ENCODE assay signal across 9 mouse cellular contexts in the genomic region with DNA sequence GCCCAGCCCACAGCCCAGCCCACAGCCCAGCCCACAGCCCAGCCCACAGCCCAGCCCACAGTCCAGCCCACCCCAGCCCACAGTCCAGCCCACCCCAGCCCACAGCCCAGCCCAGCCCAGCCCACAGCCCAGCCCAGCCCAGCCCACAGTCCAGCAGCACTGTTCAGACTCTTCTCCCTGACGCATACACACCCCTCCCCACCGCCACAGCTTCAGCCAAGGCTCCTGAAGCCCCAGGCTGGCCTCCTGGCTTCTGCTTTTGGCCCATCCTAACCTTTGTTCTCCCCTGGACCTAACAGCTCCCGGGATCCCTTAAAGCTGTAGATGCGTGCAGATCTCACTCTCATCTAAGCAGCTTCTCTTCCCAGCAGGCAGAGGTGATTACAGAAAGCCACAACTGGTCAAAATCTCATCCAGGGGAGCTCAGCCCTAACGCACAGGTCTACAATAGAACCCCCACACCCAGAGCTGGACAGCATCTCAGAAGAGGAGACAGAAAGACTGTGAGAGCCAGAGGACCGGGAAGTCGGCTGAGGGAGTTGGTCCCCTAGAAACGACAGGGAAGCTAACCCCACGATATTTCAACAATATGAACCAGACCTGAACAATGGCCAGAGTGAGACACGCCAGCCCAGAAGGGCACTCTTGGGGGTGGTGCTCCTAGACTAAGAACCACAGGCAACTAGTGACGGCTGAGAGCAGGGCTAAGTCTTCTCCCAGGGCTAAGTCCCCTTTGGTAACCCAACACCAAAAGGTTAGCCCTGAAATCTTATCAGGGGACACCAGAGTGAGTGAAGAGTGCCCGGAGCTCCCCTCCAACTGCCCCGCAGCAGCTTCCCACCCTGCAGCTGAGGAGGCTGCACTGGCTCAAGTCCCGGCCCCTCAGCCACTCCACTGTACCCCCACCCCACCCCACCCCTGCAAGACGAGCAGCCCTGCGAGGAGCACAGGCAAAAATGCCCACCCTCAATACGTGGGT. TPM values are rescaled to one million over a fixed set of nuclear protein-coding genes. Genes with fewer than 3 reads are reported as not detected.
DNase-seq lines count a peak whose midpoint lies in the region; ATAC-seq and TF ChIP-seq lines count a peak whose summit lies in the region.
"Had no signal": no experiment of that assay in that cellular context is flagged by ENCODE, and none has a peak within 500 bp of the region (broad histone marks: within the 10 kb centered on the region; RNA-seq: fewer than 3 reads in every experiment).

No protein-coding gene starts in this region.

- no peaks in the 10 kb centered on the region for H3K27me3 ChIP-seq in embryonic facial prominence, embryonic 13.5 days
- no peaks in the 10 kb centered on the region for H3K27me3 ChIP-seq in intestine, embryonic 15.5 days (replicated peaks)
- H3K27me3 ChIP-seq in lung, embryonic 15.5 days, result no peaks in the 10 kb centered on the region
- no peaks in the 10 kb centered on the region for H3K27me3 ChIP-seq in small intestine, adult 2 months (ENCODE audit: control insufficient read depth, insufficient read depth, low read length)

- peak overlapping the region; percentile 31 for H3K4me3 ChIP-seq in embryonic facial prominence, embryonic 13.5 days
- peak overlapping the region; percentile 19; the same call in 1 of the 2 replicates for H3K4me3 ChIP-seq in intestine, embryonic 15.5 days (replicated peaks)
- H3K4me3 ChIP-seq in lung, embryonic 15.5 days, result peak overlapping the region; percentile 20; the same call in 1 of the 2 replicates
- H3K4me3 ChIP-seq in small intestine, adult 2 months (ENCODE audit: low read depth, low read length), result no peak overlapping the region

- peaks cover 14% of the 10 kb centered on the region for H3K4me1 ChIP-seq in embryonic facial prominence, embryonic 13.5 days
- peaks cover 30% of the 10 kb centered on the region for H3K4me1 ChIP-seq in intestine, embryonic 15.5 days (replicated peaks)
- peaks cover 16% of the 10 kb centered on the region for H3K4me1 ChIP-seq in lung, embryonic 15.5 days
- H3K4me1 ChIP-seq in small intestine, adult 2 months (ENCODE audit: control insufficient read depth, insufficient read depth, insufficient read length, low read length), result peaks cover 37% of the 10 kb centered on the region

- peak; percentile 57; the same call in 1 of the 2 replicates for ATAC-seq in embryonic facial prominence, embryonic 13.5 days (ENCODE audit: insufficient number of reproducible peaks, insufficient read depth, low FRiP score, low TSS enrichment, low read depth)
- peak; percentile 82 for ATAC-seq in intestine, embryonic 15.5 days
- ATAC-seq in lung, embryonic 15.5 days (ENCODE audit: borderline replicate concordance, extremely low read depth, low FRiP score, low TSS enrichment), result peak; percentile 81
- ATAC-seq in inflammation-experienced regulatory T-cells, adult 6 months, result no peak

- H3K9me3 ChIP-seq in embryonic facial prominence, embryonic 13.5 days, result no peaks in the 10 kb centered on the region
- no peaks in the 10 kb centered on the region for H3K9me3 ChIP-seq in intestine, embryonic 15.5 days
- no peaks in the 10 kb centered on the region for H3K9me3 ChIP-seq in lung, embryonic 15.5 days

- TF ChIP-seq CTCF in small intestine, adult 2 months (IDR thresholded peaks at IDR 0.05; ENCODE audit: extremely low read depth, insufficient read length, insufficient replicate concordance, low read depth, low read length), result no peak

- peaks cover 5% of the 10 kb centered on the region; the same call in 1 of the 2 replicates for H3K36me3 ChIP-seq in embryonic facial prominence, embryonic 13.5 days
- no peaks in the 10 kb centered on the region for H3K36me3 ChIP-seq in intestine, embryonic 15.5 days
- H3K36me3 ChIP-seq in lung, embryonic 15.5 days, result no peaks in the 10 kb centered on the region
- peaks cover 38% of the 10 kb centered on the region for H3K36me3 ChIP-seq in small intestine, adult 2 months (ENCODE audit: control insufficient read depth, insufficient read depth, low read length)

- WGBS in embryonic facial prominence, embryonic 13.5 days, result 12% methylated on average over 17 of the region's 17 CpGs
- 15% methylated on average over 17 of the region's 17 CpGs for WGBS in intestine, embryonic 15.5 days
- 8% methylated on average over 17 of the region's 17 CpGs for WGBS in lung, embryonic 15.5 days
- WGBS in small intestine, adult 2 months, result 21% methylated on average over 17 of the region's 17 CpGs

- TF ChIP-seq POLR2A in small intestine, adult 2 months (IDR thresholded peaks at IDR 0.05; ENCODE audit: low read depth, low read length), result no peak

- peak overlapping the region; percentile 61 for H3K9ac ChIP-seq in embryonic facial prominence, embryonic 13.5 days
- peak overlapping the region; percentile 20; the same call in 1 of the 2 replicates for H3K9ac ChIP-seq in intestine, embryonic 15.5 days
- peak overlapping the region; percentile 31 for H3K9ac ChIP-seq in lung, embryonic 15.5 days

- peak overlapping the region; percentile 58 for H3K4me2 ChIP-seq in embryonic facial prominence, embryonic 13.5 days
- peak overlapping the region; percentile 57 for H3K4me2 ChIP-seq in intestine, embryonic 15.5 days (replicated peaks)
- H3K4me2 ChIP-seq in lung, embryonic 15.5 days, result peak overlapping the region; percentile 51

- peak; percentile 63 for DNase-seq in adrenal gland, postnatal 10 days
- DNase-seq in adrenal gland, adult 8-10 months, result no peak
- no peak for DNase-seq in thymus, postnatal 4 days

- peak overlapping the region; percentile 66 for H3K27ac ChIP-seq in embryonic facial prominence, embryonic 13.5 days
- peak overlapping the region; percentile 77 for H3K27ac ChIP-seq in intestine, embryonic 15.5 days
- H3K27ac ChIP-seq in lung, embryonic 15.5 days, result peak overlapping the region; percentile 55
- H3K27ac ChIP-seq in small intestine, adult 2 months (ENCODE audit: insufficient read depth, low read depth, low read length), result peak overlapping the region; percentile 21; the same call in 1 of the 2 replicates
- H3K27ac ChIP-seq: macrophage had no signal

RNA-seq across cellular contexts. Expression of a gene that starts 14.7 kb away (rescaled TPM):
- 10 to 100 TPM; 31.8 to 38.0 TPM for total RNA-seq in adrenal gland, postnatal 10 days (2021)
- 10 to 100 TPM; 32.5 to 46.9 (median 40.3) TPM for total RNA-seq in adrenal gland, adult 8-10 months (2022)
- 16.5 and 18.2 TPM in 2 replicates for polyA plus RNA-seq in embryonic facial prominence, embryonic 13.5 days (2015; fragmentation: Nextera tagmentation; extraction: Ambion mirVana)
- polyA plus RNA-seq in intestine, embryonic 15.5 days (2015; fragmentation: Nextera tagmentation; extraction: Ambion mirVana), result 20.5 and 20.9 TPM in 2 replicates
- 21.8 and 23.7 TPM in 2 replicates for polyA plus RNA-seq in lung, embryonic 15.5 days (2015; fragmentation: Nextera tagmentation; extraction: Ambion mirVana)
- 14.8 and 28.2 TPM in 2 replicates for polyA plus RNA-seq in small intestine, adult 2 months (2012; rRNA removed)
- polyA plus RNA-seq in inflammation-experienced regulatory T-cells, adult 6 months (2017; shearing (Covaris generic)), result 1 to 10 TPM; 5.7 to 9.7 (median 7.0) TPM

RNA-seq across cellular contexts. Expression of a gene that starts 26.9 kb away (rescaled TPM):
- 100 to 1,000 TPM; 492 to 561 TPM for total RNA-seq in adrenal gland, postnatal 10 days (2021)
- total RNA-seq in adrenal gland, adult 8-10 months (2022), result 100 to 1,000 TPM; 138 to 436 (median 316) TPM
- polyA plus RNA-seq in embryonic facial prominence, embryonic 13.5 days (2015; fragmentation: Nextera tagmentation; extraction: Ambion mirVana), result 17.2 and 17.6 TPM in 2 replicates
- 176 and 204 TPM in 2 replicates for polyA plus RNA-seq in intestine, embryonic 15.5 days (2015; fragmentation: Nextera tagmentation; extraction: Ambion mirVana)
- 32.7 and 34.7 TPM in 2 replicates for polyA plus RNA-seq in lung, embryonic 15.5 days (2015; fragmentation: Nextera tagmentation; extraction: Ambion mirVana)
- 159 and 234 TPM in 2 replicates for polyA plus RNA-seq in small intestine, adult 2 months (2012; rRNA removed)
- 1 to 10 TPM in 1 of 3 experiments, under 1 TPM in 2; 0.54 to 1.8 (median 0.91) TPM for polyA plus RNA-seq in inflammation-experienced regulatory T-cells, adult 6 months (2017; shearing (Covaris generic))

Comparison
In these comparisons a context has a peak if more than half of its experiments do, and no peak if none do; other contexts are left out.
1. H3K27ac ChIP-seq: peak in every context shown above with its lines; median percentile 77 in intestine, embryonic 15.5 days; 66 in embryonic facial prominence, embryonic 13.5 days; 55 in lung, embryonic 15.5 days; 21 in small intestine, adult 2 months.